ENCODE assay signal across 11 mouse cellular contexts in genomic region chr15:91260578-91260977, GRCm38 (mm10).
A peak's percentile ranks its signal among the peaks of the same experiment; 100 is the strongest.
DNase-seq lines count a peak whose midpoint lies in the region; ATAC-seq lines count a peak whose summit lies in the region.
"Had no signal": no experiment of that assay in that cellular context is flagged by ENCODE, and none has a peak within 500 bp of the region (broad histone marks: within the 10 kb centered on the region; RNA-seq: fewer than 3 reads in every experiment).

No protein-coding gene starts in this region.

- H3K27me3 ChIP-seq in hindbrain, embryonic 13.5 days = no peaks in the 10 kb centered on the region
- no peaks in the 10 kb centered on the region for H3K27me3 ChIP-seq in hindbrain, embryonic 11.5 days (ENCODE audit: control insufficient read depth, insufficient read depth, low read length)
- no peaks in the 10 kb centered on the region for H3K27me3 ChIP-seq in midbrain, embryonic 16.5 days (ENCODE audit: control insufficient read depth, insufficient read depth, low read depth, low read length)
- H3K27me3 ChIP-seq in midbrain, embryonic 14.5 days (ENCODE audit: control insufficient read depth, insufficient read depth, low read length) = no peaks in the 10 kb centered on the region
- no peaks in the 10 kb centered on the region for H3K27me3 ChIP-seq in liver, embryonic 11.5 days (replicated peaks; ENCODE audit: control insufficient read depth, insufficient read depth, low read length)
- H3K27me3 ChIP-seq: limb, embryonic 13.5 days had no signal

- H3K4me1 ChIP-seq in hindbrain, embryonic 13.5 days (replicated peaks) = no peaks in the 10 kb centered on the region
- H3K4me1 ChIP-seq in hindbrain, embryonic 11.5 days (replicated peaks; ENCODE audit: control insufficient read depth, insufficient read depth, low read length) = no peaks in the 10 kb centered on the region
- no peaks in the 10 kb centered on the region for H3K4me1 ChIP-seq in midbrain, embryonic 16.5 days (ENCODE audit: control insufficient read depth, insufficient read depth, low read length)
- no peaks in the 10 kb centered on the region for H3K4me1 ChIP-seq in midbrain, embryonic 14.5 days (ENCODE audit: control insufficient read depth, insufficient read depth, low read length)
- no peaks in the 10 kb centered on the region; the same call in 1 of the 2 replicates for H3K4me1 ChIP-seq in liver, embryonic 11.5 days (replicated peaks; ENCODE audit: control insufficient read depth, insufficient read depth, low read length)
- H3K4me1 ChIP-seq: limb, embryonic 13.5 days had no signal

- peak; percentile 49; the same call in 1 of the 2 replicates for ATAC-seq in hindbrain, embryonic 13.5 days (ENCODE audit: low FRiP score)
- ATAC-seq in hindbrain, embryonic 11.5 days (ENCODE audit: low FRiP score) = no peak
- 0 out of 2 replicates have a peak, but pooled peaks have one; percentile 21 for ATAC-seq in midbrain, embryonic 16.5 days
- ATAC-seq in midbrain, embryonic 14.5 days (ENCODE audit: low FRiP score, low TSS enrichment) = no peak
- ATAC-seq in liver, embryonic 11.5 days (replicated peaks; ENCODE audit: low FRiP score) = peak; percentile 98
- no peak for ATAC-seq in monocyte, adult 5-6 weeks (replicated peaks; ENCODE audit: insufficient number of reproducible peaks, low FRiP score, low TSS enrichment, poor library complexity, severe bottlenecking)

- WGBS in hindbrain, embryonic 13.5 days = 68% methylated on average over 5 of the region's 5 CpGs
- 78% methylated on average over 5 of the region's 5 CpGs for WGBS in hindbrain, embryonic 11.5 days
- WGBS in midbrain, embryonic 16.5 days = 66% methylated on average over 5 of the region's 5 CpGs
- WGBS in midbrain, embryonic 14.5 days = 69% methylated on average over 5 of the region's 5 CpGs
- WGBS in liver, embryonic 11.5 days = 46% methylated on average over 5 of the region's 5 CpGs

- H3K4me3 ChIP-seq in hindbrain, embryonic 13.5 days = no peak overlapping the region
- no peak overlapping the region for H3K4me3 ChIP-seq in hindbrain, embryonic 11.5 days (ENCODE audit: low read depth, low read length)
- H3K4me3 ChIP-seq in midbrain, embryonic 16.5 days (ENCODE audit: low read depth, low read length) = no peak overlapping the region
- no peak overlapping the region for H3K4me3 ChIP-seq in midbrain, embryonic 14.5 days (replicated peaks; ENCODE audit: low read depth, low read length)
- H3K4me3 ChIP-seq in liver, embryonic 11.5 days (ENCODE audit: low read depth, low read length) = no peak overlapping the region
- H3K4me3 ChIP-seq: limb, embryonic 13.5 days had no signal

- no peaks in the 10 kb centered on the region for H3K9me3 ChIP-seq in hindbrain, embryonic 13.5 days
- H3K9me3 ChIP-seq in hindbrain, embryonic 11.5 days (ENCODE audit: control insufficient read depth, low read length) = no peaks in the 10 kb centered on the region
- no peaks in the 10 kb centered on the region for H3K9me3 ChIP-seq in midbrain, embryonic 16.5 days (replicated peaks; ENCODE audit: control insufficient read depth, low read length, poor library complexity, severe bottlenecking)
- H3K9me3 ChIP-seq in midbrain, embryonic 14.5 days (ENCODE audit: control insufficient read depth, low read length) = no peaks in the 10 kb centered on the region
- no peaks in the 10 kb centered on the region for H3K9me3 ChIP-seq in liver, embryonic 11.5 days (ENCODE audit: control insufficient read depth, low read length)
- H3K9me3 ChIP-seq: limb, embryonic 13.5 days had no signal

- no peaks in the 10 kb centered on the region for H3K36me3 ChIP-seq in hindbrain, embryonic 13.5 days
- no peaks in the 10 kb centered on the region for H3K36me3 ChIP-seq in hindbrain, embryonic 11.5 days (ENCODE audit: control insufficient read depth, insufficient read depth, low read length)
- no peaks in the 10 kb centered on the region for H3K36me3 ChIP-seq in midbrain, embryonic 16.5 days (ENCODE audit: control insufficient read depth, insufficient read depth, low read length)
- H3K36me3 ChIP-seq in midbrain, embryonic 14.5 days (ENCODE audit: control insufficient read depth, insufficient read depth, low read length) = no peaks in the 10 kb centered on the region
- no peaks in the 10 kb centered on the region for H3K36me3 ChIP-seq in liver, embryonic 11.5 days (ENCODE audit: control insufficient read depth, insufficient read depth, low read length)
- H3K36me3 ChIP-seq: limb, embryonic 13.5 days had no signal

- H3K27ac ChIP-seq in hindbrain, embryonic 13.5 days = peak overlapping the region; percentile 26; the same call in 1 of the 2 replicates
- H3K27ac ChIP-seq in hindbrain, embryonic 11.5 days (ENCODE audit: low read depth, low read length) = no peak overlapping the region
- no peak overlapping the region for H3K27ac ChIP-seq in midbrain, embryonic 16.5 days (ENCODE audit: low read length)
- no peak overlapping the region for H3K27ac ChIP-seq in midbrain, embryonic 14.5 days (replicated peaks; ENCODE audit: low read depth, low read length)
- no peak overlapping the region for H3K27ac ChIP-seq in liver, embryonic 11.5 days (ENCODE audit: low read depth, low read length)
- H3K27ac ChIP-seq: limb, embryonic 13.5 days had no signal

- no peak overlapping the region for H3K9ac ChIP-seq in hindbrain, embryonic 13.5 days
- no peak overlapping the region for H3K9ac ChIP-seq in hindbrain, embryonic 11.5 days (ENCODE audit: low read depth, low read length)
- no peak overlapping the region for H3K9ac ChIP-seq in midbrain, embryonic 16.5 days (ENCODE audit: low read depth, low read length)
- H3K9ac ChIP-seq in midbrain, embryonic 14.5 days (replicated peaks; ENCODE audit: low read length) = no peak overlapping the region
- no peak overlapping the region for H3K9ac ChIP-seq in liver, embryonic 11.5 days (ENCODE audit: low read depth, low read length)
- H3K9ac ChIP-seq: limb, embryonic 13.5 days had no signal

- DNase-seq in hindbrain, embryonic 11.5 days (ENCODE audit: low spot score) = no peak
- DNase-seq in midbrain, embryonic 14.5 days = no peak
- DNase-seq in liver, embryonic 11.5 days (ENCODE audit: low spot score) = no peak
- no peak for DNase-seq in MN1 (ENCODE audit: low spot score)
- DNase-seq in urinary bladder, adult 18-20 months (ENCODE audit: low spot score in 2 of 2) = no peak
- DNase-seq: adrenal gland, postnatal 10 days; thymus, postnatal 25 days had no signal

- no peak overlapping the region for H3K4me2 ChIP-seq in hindbrain, embryonic 13.5 days
- H3K4me2 ChIP-seq in hindbrain, embryonic 11.5 days (replicated peaks; ENCODE audit: low read depth, low read length) = no peak overlapping the region
- H3K4me2 ChIP-seq in midbrain, embryonic 16.5 days (ENCODE audit: low read length) = no peak overlapping the region
- no peak overlapping the region for H3K4me2 ChIP-seq in midbrain, embryonic 14.5 days (ENCODE audit: low read length)
- no peak overlapping the region for H3K4me2 ChIP-seq in liver, embryonic 11.5 days
- H3K4me2 ChIP-seq: limb, embryonic 13.5 days had no signal

Comparison
In these comparisons a context has a peak if more than half of its experiments do, and no peak if none do; other contexts are left out.
1. ATAC-seq: peak in hindbrain, embryonic 13.5 days (single experiment), midbrain, embryonic 16.5 days (single experiment) and liver, embryonic 11.5 days (single experiment); none in hindbrain, embryonic 11.5 days (single experiment), midbrain, embryonic 14.5 days (single experiment) and monocyte, adult 5-6 weeks (single experiment).